Mouse (Mus musculus) liver, embryonic 14.5 days (tissue): ENCODE data around the gene Pfkm.

Experiments
- CTCF ChIP-seq: IDR thresholded peaks from 2 replicates; pipeline ENCODE4 v1.5.1; 2016; ENCODE audit warnings: antibody characterized with exemption, low read depth, control low read depth
- EP300 ChIP-seq: IDR thresholded peaks from 2 replicates; pipeline ENCODE4 v1.6.1; 2016; ENCODE audit warnings: antibody characterized with exemption, low read depth

DNA sequence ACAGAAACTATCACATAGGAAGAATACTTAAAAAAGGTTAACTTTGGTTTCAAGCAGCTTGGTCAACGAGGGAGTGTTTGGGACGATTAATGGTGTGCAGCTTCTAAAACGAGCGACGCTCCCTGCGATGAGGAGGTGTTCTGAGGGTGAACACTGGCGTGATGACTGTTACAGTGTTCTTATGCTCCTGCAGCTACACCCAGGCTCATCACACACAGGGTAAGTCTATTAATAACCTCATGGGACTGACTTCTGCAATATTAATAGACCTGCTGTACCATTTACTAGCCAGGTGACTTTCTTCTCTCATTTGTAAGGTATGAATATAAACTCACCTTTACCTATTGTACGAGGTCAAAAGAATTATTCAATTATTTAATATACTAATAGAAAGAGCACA is 17.9 kb upstream of the Pfkm start:
- TF ChIP-seq CTCF (no peak), EP300 (no peak)
